Mouse (Mus musculus) forebrain, embryonic 11.5 days (tissue): ENCODE data around the gene Gm9964. TPM values are rescaled to one million over a fixed set of nuclear protein-coding genes. Genes with fewer than 3 reads are reported as not detected.

Experiments
- ATAC-seq: fragments of 200-750 bp; cut with Nextera tagmentation; replicated peaks from 2 replicates; pipeline ENCODE4 v1.8.0; 2017; ENCODE audit warnings: moderate TSS enrichment; ENCODE audit not compliant: low FRiP score
- DNase-seq: peaks from one replicate; pipeline ENCODE4 v3.0.0-alpha.2; 2017; ENCODE audit warnings: low spot score
- H3K27ac ChIP-seq: fragments of 300-500 bp; sonication (generic); 2 replicates; pipeline ENCODE4 v1.5.1; 2014; ENCODE audit warnings: low read depth, low read length
- H3K27me3 ChIP-seq: fragments of 300-500 bp; sonication (generic); 2 replicates; pipeline ENCODE4 v1.6.1; 2014; ENCODE audit warnings: mild to moderate bottlenecking, low read length, mixed read lengths; ENCODE audit not compliant: control insufficient read depth, insufficient read depth
- H3K36me3 ChIP-seq: fragments of 300-500 bp; sonication (generic); 2 replicates; pipeline ENCODE4 v1.6.1; 2014; ENCODE audit warnings: mild to moderate bottlenecking, low read length, moderate library complexity, mixed read lengths; ENCODE audit not compliant: control insufficient read depth, insufficient read depth
- H3K4me1 ChIP-seq: fragments of 300-500 bp; sonication (generic); replicated peaks from 2 replicates; pipeline ENCODE4 v1.6.1; 2014; ENCODE audit warnings: low read length, mixed read lengths; ENCODE audit not compliant: control insufficient read depth, insufficient read depth
- H3K4me2 ChIP-seq: fragments of 300-500 bp; sonication (generic); 2 replicates; pipeline ENCODE4 v1.6.1; 2014; ENCODE audit warnings: low read depth, mild to moderate bottlenecking, low read length, moderate library complexity, mixed read lengths; ENCODE audit not compliant: severe bottlenecking
- H3K4me3 ChIP-seq: fragments of 300-500 bp; sonication (generic); 2 replicates; pipeline ENCODE4 v1.5.1; 2014; ENCODE audit warnings: low read depth, low read length
- H3K9ac ChIP-seq: fragments of 300-500 bp; sonication (generic); 2 replicates; pipeline ENCODE4 v1.6.1; 2014; ENCODE audit warnings: low read length
- H3K9me3 ChIP-seq: fragments of 300-500 bp; sonication (generic); 2 replicates; pipeline ENCODE4 v1.6.1; 2016; ENCODE audit warnings: low read length, mixed read lengths; ENCODE audit not compliant: control insufficient read depth
- WGBS: fragments of 180-500 bp; shearing (Covaris S2); extraction: QIAGEN DNeasy Blood & Tissue Kit; methylation state at CpG from one replicate; pipeline ENCODE4 v1.1.7; 2014; 5-methylcytosine and 5-hydroxymethylcytosine counted together
- polyA plus RNA-seq: library from polyadenylated mRNA; unstranded; fragments of >200 nt; fragmentation: Nextera tagmentation; extraction: Ambion mirVana; gene quantifications from 2 replicates; pipeline ENCODE4 v1.2.1, GENCODE M21; 2014

Gene Gm9964
- polyA plus RNA-seq, 1 experiment from 2014 or later, result not detected

GRCm38 (mm10) chr11:79291651-79292050 lies 5.1 kb downstream of the Gm9964 start:
- Histone ChIP-seq H3K27me3 (no peaks in the 10 kb centered on the region), H3K4me3 (no peak overlapping the region), H3K9me3 (no peaks in the 10 kb centered on the region), H3K4me2 (no peak overlapping the region), H3K36me3 (no peaks in the 10 kb centered on the region), H3K27ac (no peak overlapping the region), H3K4me1 (no peaks in the 10 kb centered on the region), H3K9ac (no peak overlapping the region)
- ATAC-seq (no peak), DNase-seq (no peak)
- 79% methylated on average over 5 of the region's 5 CpGs for WGBS

GRCm38 (mm10) chr11:79290473-79290872 lies 6.2 kb downstream of the Gm9964 start:
- ATAC-seq (no peak), DNase-seq (no peak)
- no peaks in the 10 kb centered on the region for H3K27me3 ChIP-seq
- no peaks in the 10 kb centered on the region for H3K4me1 ChIP-seq
- no peak overlapping the region for H3K9ac ChIP-seq
- H3K4me2 ChIP-seq, result no peak overlapping the region
- H3K9me3 ChIP-seq, result no peaks in the 10 kb centered on the region
- no peak overlapping the region for H3K27ac ChIP-seq
- H3K4me3 ChIP-seq, result no peak overlapping the region
- no peaks in the 10 kb centered on the region for H3K36me3 ChIP-seq
- WGBS, result 48% methylated on average over 2 of the region's 2 CpGs

GRCm38 (mm10) chr11:79288913-79289640 lies 7.6 kb downstream of the Gm9964 start:
- no peak overlapping the region for H3K4me3 ChIP-seq
- no peak overlapping the region for H3K27ac ChIP-seq
- H3K4me2 ChIP-seq, result no peak overlapping the region
- H3K4me1 ChIP-seq, result no peaks in the 10 kb centered on the region
- H3K36me3 ChIP-seq, result no peaks in the 10 kb centered on the region
- WGBS, result 94% methylated on average over 5 of the region's 5 CpGs
- no peak overlapping the region for H3K9ac ChIP-seq
- no peaks in the 10 kb centered on the region for H3K27me3 ChIP-seq
- H3K9me3 ChIP-seq, result no peaks in the 10 kb centered on the region
- ATAC-seq (no peak), DNase-seq (no peak)

GRCm38 (mm10) chr11:79288278-79288843 lies 8.3 kb downstream of the Gm9964 start:
- no peak overlapping the region for H3K27ac ChIP-seq
- H3K4me2 ChIP-seq, result no peak overlapping the region
- no peaks in the 10 kb centered on the region for H3K27me3 ChIP-seq
- H3K4me3 ChIP-seq, result no peak overlapping the region
- no peaks in the 10 kb centered on the region for H3K9me3 ChIP-seq
- whole genome bisulfite sequencing, result 92% methylated on average over 7 of the region's 7 CpGs
- no peak for ATAC-seq
- no peak overlapping the region for H3K9ac ChIP-seq
- no peaks in the 10 kb centered on the region for H3K36me3 ChIP-seq
- H3K4me1 ChIP-seq, result no peaks in the 10 kb centered on the region
- DNase-seq, result no peak

GRCm38 (mm10) chr11:79287447-79287846 lies 9.3 kb downstream of the Gm9964 start:
- no peaks in the 10 kb centered on the region for H3K9me3 ChIP-seq
- ATAC-seq, result no peak

GRCm38 (mm10) chr11:79286305-79286799 lies 10.4 kb downstream of the Gm9964 start:
- DNase-seq (no peak), ATAC-seq (no peak)
- Histone ChIP-seq H3K27ac (no peak overlapping the region), H3K4me1 (no peaks in the 10 kb centered on the region), H3K4me2 (no peak overlapping the region), H3K27me3 (no peaks in the 10 kb centered on the region), H3K36me3 (no peaks in the 10 kb centered on the region), H3K4me3 (no peak overlapping the region), H3K9ac (no peak overlapping the region), H3K9me3 (no peaks in the 10 kb centered on the region)
- 82% methylated on average over 9 of the region's 9 CpGs for WGBS

More at GRCm38 (mm10) chr11:79287447-79287846, 9.3 kb downstream of the Gm9964 start:
- no peak overlapping the region for H3K9ac ChIP-seq
- no peak overlapping the region for H3K27ac ChIP-seq
- no peak overlapping the region for H3K4me2 ChIP-seq
- WGBS, result 82% methylated on average over 6 of the region's 6 CpGs
- no peaks in the 10 kb centered on the region for H3K27me3 ChIP-seq
- no peaks in the 10 kb centered on the region for H3K4me1 ChIP-seq
- H3K36me3 ChIP-seq, result no peaks in the 10 kb centered on the region
- no peak overlapping the region for H3K4me3 ChIP-seq
- no peak for DNase-seq

- no peaks in the 10 kb centered on the region for H3K4me1 ChIP-seq
- H3K4me3 ChIP-seq, result no peak overlapping the region
- DNase-seq, result no peak
- no peak overlapping the region for H3K27ac ChIP-seq
- H3K9ac ChIP-seq, result no peak overlapping the region
- H3K4me2 ChIP-seq, result no peak overlapping the region
- H3K36me3 ChIP-seq, result no peaks in the 10 kb centered on the region
- 94% methylated on average over 4 of the region's 4 CpGs for WGBS
- no peaks in the 10 kb centered on the region for H3K9me3 ChIP-seq
- H3K27me3 ChIP-seq, result no peaks in the 10 kb centered on the region
- ATAC-seq, result no peak
These were observed 13.2 kb downstream of the Gm9964 start for GRCm38 (mm10) chr11:79283350-79284030.

GRCm38 (mm10) chr11:79281396-79281795 lies 15.3 kb downstream of the Gm9964 start:
- no peaks in the 10 kb centered on the region for H3K27me3 ChIP-seq
- no peak for ATAC-seq
- H3K4me3 ChIP-seq, result no peak overlapping the region
- DNase-seq, result no peak
- no peaks in the 10 kb centered on the region for H3K4me1 ChIP-seq
- no peak overlapping the region for H3K27ac ChIP-seq
- no peaks in the 10 kb centered on the region for H3K36me3 ChIP-seq
- 82% methylated on average over 5 of the region's 5 CpGs for WGBS
- H3K4me2 ChIP-seq, result no peak overlapping the region
- H3K9ac ChIP-seq, result no peak overlapping the region
- H3K9me3 ChIP-seq, result no peaks in the 10 kb centered on the region
